Mouse (Mus musculus) C2C12 (cell line): ENCODE measurements around the gene Tek.

Experiments
- CTCF ChIP-seq: IDR thresholded peaks from one replicate; pipeline ENCODE4 v1.5.1; 2011; ENCODE audit not compliant: control insufficient read depth, insufficient read depth, insufficient read length
- MYOD1 ChIP-seq: IDR thresholded peaks from one replicate; pipeline ENCODE4 v1.6.1; 2011; ENCODE audit warnings: low read depth; ENCODE audit not compliant: control insufficient read depth, insufficient read length
- MYOG ChIP-seq: IDR thresholded peaks from one replicate; pipeline ENCODE4 v1.6.1; 2011; ENCODE audit not compliant: control insufficient read depth, insufficient read length; ENCODE audit errors: extremely low read depth
- USF1 ChIP-seq: IDR thresholded peaks from one replicate; pipeline ENCODE4 v1.6.1; 2011; ENCODE audit warnings: low read depth, mild to moderate bottlenecking, control low read depth, moderate library complexity

DNA sequence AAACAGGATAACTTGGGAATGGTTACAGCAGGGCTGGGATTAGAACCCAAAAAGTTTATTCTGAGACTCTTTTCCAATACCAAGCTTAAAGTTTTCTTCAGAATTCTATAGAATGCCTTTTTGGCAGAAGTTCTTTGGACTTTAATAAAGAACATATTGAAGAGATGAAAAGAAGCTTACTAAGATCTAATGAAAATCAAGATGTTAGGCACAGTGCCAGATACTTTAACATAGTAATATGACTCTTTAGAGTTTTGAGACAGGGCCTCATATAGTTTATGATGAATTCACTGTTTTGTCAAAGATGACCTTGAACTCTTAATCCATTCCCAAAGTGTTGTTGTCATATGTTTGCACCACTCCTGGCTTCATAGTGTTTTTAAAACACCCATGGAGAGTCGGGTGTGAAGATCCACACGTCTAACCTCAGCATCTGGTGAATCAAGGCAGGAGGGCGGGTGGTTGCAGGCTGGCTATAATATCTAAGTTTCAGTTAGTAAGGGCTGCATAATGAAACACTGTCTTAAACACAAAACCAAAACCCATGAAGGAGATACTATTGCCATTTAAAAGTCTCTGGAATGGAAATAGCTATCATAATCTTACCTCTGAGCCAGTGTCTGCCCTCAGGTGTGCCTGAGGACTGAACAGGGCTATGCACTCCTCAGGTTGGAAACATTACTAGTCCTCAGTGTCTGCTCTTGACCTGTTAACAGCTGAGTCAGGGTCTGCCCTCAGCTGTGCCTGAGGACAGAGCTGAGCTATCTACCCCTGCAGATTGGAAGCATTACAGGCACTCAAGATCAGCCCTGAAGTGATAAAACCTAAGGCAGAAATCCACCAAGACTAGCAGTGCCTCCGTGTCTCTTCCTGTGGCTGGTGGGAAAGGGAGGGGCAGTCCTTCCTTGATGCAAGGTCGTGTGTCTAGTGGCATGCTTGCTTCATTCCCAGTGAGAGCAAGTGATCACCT lies 1.5 kb upstream of the Tek start:
- no peak for TF ChIP-seq MYOD1
- TF ChIP-seq CTCF: no peak
- no peak for TF ChIP-seq USF1
- no peak for TF ChIP-seq MYOG
